Mouse (Mus musculus): ENCODE results near the gene Hist1h2ap.
"Not testable (repeated sequence)": the region's sequence is repeated elsewhere in the genome, so short reads cannot be mapped to it uniquely, and the experiment has no call there.

DNA sequence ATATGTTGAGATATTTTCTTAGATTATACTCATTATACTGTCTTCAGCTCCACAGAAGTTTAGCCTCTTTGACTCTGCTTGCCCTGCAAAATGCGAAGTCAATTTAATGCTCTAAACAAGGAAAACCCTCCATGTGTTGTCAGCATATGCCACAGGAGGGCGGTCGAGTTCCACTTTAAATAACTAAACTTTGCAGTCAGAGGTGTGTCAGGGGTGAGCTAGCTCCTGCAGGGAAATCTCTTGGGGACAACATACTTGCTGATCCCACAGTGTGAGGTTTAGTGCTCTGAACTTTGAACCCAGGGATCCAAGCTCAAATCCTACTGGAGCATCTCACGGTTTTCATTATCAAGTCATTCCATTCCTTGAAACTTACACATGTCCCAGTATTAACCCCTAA is 7.2 kb upstream of the Hist1h2ap start:
- not testable (repeated sequence) for TF ChIP-seq POLR2A (IDR thresholded peaks at IDR 0.05; ENCODE audit: control insufficient read depth in 1 of 2, insufficient read depth in 1 of 2, low read depth in 1 of 2, low read length in 2 of 2, poor library complexity in 1 of 2); ZKSCAN1 (IDR thresholded peaks at IDR 0.05; ENCODE audit: low read depth, low read length); EP300 (IDR thresholded peaks at IDR 0.05; ENCODE audit: low read depth in 1 of 2, low read length in 2 of 2); CTCF (IDR thresholded peaks at IDR 0.05 in 2 of 3, conservative IDR thresholded peaks at IDR 0.05 in 1 of 3; ENCODE audit: control insufficient read depth in 1 of 3, insufficient read depth in 1 of 3, low read depth in 2 of 3, low read length in 3 of 3, poor library complexity in 1 of 3, severe bottlenecking in 1 of 3); MAX (IDR thresholded peaks at IDR 0.05; ENCODE audit: low read length); GATA1 (IDR thresholded peaks at IDR 0.05; ENCODE audit: low read depth, low read length); USF1 (IDR thresholded peaks at IDR 0.05; ENCODE audit: low read depth, low read length); ZMIZ1 (IDR thresholded peaks at IDR 0.05; ENCODE audit: low read depth, low read length); BHLHE40 (IDR thresholded peaks at IDR 0.05; ENCODE audit: borderline replicate concordance, low read depth, low read length); UBTF (IDR thresholded peaks at IDR 0.05; ENCODE audit: borderline replicate concordance, insufficient read depth, low read depth, low read length); ZC3H11A (IDR thresholded peaks at IDR 0.05; ENCODE audit: low read depth, low read length); NELFE (IDR thresholded peaks at IDR 0.05; ENCODE audit: low read depth, low read length); SMC3 (IDR thresholded peaks at IDR 0.05; ENCODE audit: low read depth, low read length); TCF12 (IDR thresholded peaks at IDR 0.05; ENCODE audit: low read depth, low read length)
